In genomic region chr4:140704166-140704565, GRCm38 (mm10) we compare ENCODE assay signal across 9 mouse cellular contexts. TPM values are rescaled to one million over a fixed set of nuclear protein-coding genes. Genes with fewer than 3 reads are reported as not detected.
A peak's percentile ranks its signal among the peaks of the same experiment; 100 is the strongest.
DNase-seq lines count a peak whose midpoint lies in the region; ATAC-seq and TF ChIP-seq lines count a peak whose summit lies in the region.
"Had no signal": no experiment of that assay in that cellular context is flagged by ENCODE, and none has a peak within 500 bp of the region (broad histone marks: within the 10 kb centered on the region; RNA-seq: fewer than 3 reads in every experiment).

No protein-coding gene starts in this region.

- H3K4me2 ChIP-seq in heart, embryonic 12.5 days = peak overlapping the region; percentile 82
- peak overlapping the region; percentile 86 for H3K4me2 ChIP-seq in hindbrain, embryonic 13.5 days
- peak overlapping the region; percentile 76 for H3K4me2 ChIP-seq in midbrain, embryonic 11.5 days

- H3K27ac ChIP-seq in heart, embryonic 12.5 days (ENCODE audit: poor library complexity, severe bottlenecking) = peak overlapping the region; percentile 53; the same call in 1 of the 2 replicates
- no peak overlapping the region for H3K27ac ChIP-seq in heart, adult 2 months
- peak overlapping the region; percentile 97 for H3K27ac ChIP-seq in hindbrain, embryonic 13.5 days
- H3K27ac ChIP-seq in midbrain, embryonic 11.5 days (ENCODE audit: low read depth, low read length) = peak overlapping the region; percentile 30; the same call in 1 of the 2 replicates

- no peaks in the 10 kb centered on the region for H3K79me2 ChIP-seq in heart, adult 2 months (replicated peaks; ENCODE audit: control insufficient read depth, insufficient read depth, low read length)

- no peaks in the 10 kb centered on the region for H3K9me3 ChIP-seq in heart, embryonic 12.5 days (replicated peaks)
- H3K9me3 ChIP-seq in G1E (replicated peaks) = no peaks in the 10 kb centered on the region
- H3K9me3 ChIP-seq in hindbrain, embryonic 13.5 days = no peaks in the 10 kb centered on the region
- H3K9me3 ChIP-seq in midbrain, embryonic 11.5 days (ENCODE audit: control insufficient read depth, low read length) = no peaks in the 10 kb centered on the region

- ATAC-seq in heart, embryonic 12.5 days (ENCODE audit: insufficient number of reproducible peaks, low FRiP score) = no peak
- ATAC-seq in G1E (ENCODE audit: extremely low read depth, insufficient number of reproducible peaks, low FRiP score, poor library complexity, severe bottlenecking) = no peak
- no peak for ATAC-seq in hindbrain, embryonic 13.5 days (ENCODE audit: low FRiP score)
- no peak for ATAC-seq in midbrain, embryonic 11.5 days (ENCODE audit: low FRiP score)

- no peak for TF ChIP-seq CTCF in heart, adult 2 months (IDR thresholded peaks at IDR 0.05)
- TF ChIP-seq CTCF in G1E (IDR thresholded peaks at IDR 0.05; ENCODE audit: low read depth, low read length) = no peak

- H3K4me3 ChIP-seq in heart, embryonic 12.5 days = no peak overlapping the region
- no peak overlapping the region for H3K4me3 ChIP-seq in heart, adult 2 months
- H3K4me3 ChIP-seq in G1E (ENCODE audit: low read depth, low read length) = peak overlapping the region; percentile 79
- H3K4me3 ChIP-seq in hindbrain, embryonic 13.5 days = peak overlapping the region; percentile 92
- H3K4me3 ChIP-seq in midbrain, embryonic 11.5 days (ENCODE audit: low read depth, low read length) = peak overlapping the region; percentile 99

- no peak for TF ChIP-seq EP300 in heart, adult 2 months (IDR thresholded peaks at IDR 0.05; ENCODE audit: insufficient read depth, low read depth, low read length)

- no peak for DNase-seq in heart, adult 2 months
- DNase-seq in G1E (ENCODE audit: low spot score) = no peak
- DNase-seq in midbrain, embryonic 11.5 days (ENCODE audit: low spot score, missing footprints) = no peak
- DNase-seq in left cerebral cortex, postnatal 14 days (ENCODE audit: low spot score in 2 of 2) = no peak
- DNase-seq in left cerebral cortex, adult 8-10 months (ENCODE audit: low spot score in 2 of 2) = no peak
- DNase-seq in spleen, postnatal 14 days (ENCODE audit: low spot score in 2 of 2) = no peak
- DNase-seq: lung, adult 18-20 months had no signal

- intact Hi-C loops in heart, adult 2 months (cut with DNase I) = no loop called here
- intact Hi-C loops in left cerebral cortex, postnatal 14 days (cut with DNase I) = no loop called here

- TF ChIP-seq POLR2A in heart, adult 2 months (IDR thresholded peaks at IDR 0.05; ENCODE audit: insufficient read depth, low read depth, low read length) = no peak

- peaks cover 65% of the 10 kb centered on the region for H3K4me1 ChIP-seq in heart, embryonic 12.5 days (replicated peaks)
- peaks cover 5% of the 10 kb centered on the region for H3K4me1 ChIP-seq in heart, adult 2 months (ENCODE audit: control insufficient read depth, insufficient read depth, low read length)
- H3K4me1 ChIP-seq in G1E (ENCODE audit: insufficient read depth, low read depth, low read length) = peaks cover 69% of the 10 kb centered on the region
- peaks cover 81% of the 10 kb centered on the region for H3K4me1 ChIP-seq in hindbrain, embryonic 13.5 days (replicated peaks)
- H3K4me1 ChIP-seq in midbrain, embryonic 11.5 days (ENCODE audit: control insufficient read depth, insufficient read depth, low read length) = peaks cover 28% of the 10 kb centered on the region

- 38% methylated on average over 4 of the region's 4 CpGs for WGBS in heart, embryonic 12.5 days
- WGBS in heart, adult 2 months = 54% methylated on average over 4 of the region's 4 CpGs
- 31% methylated on average over 4 of the region's 4 CpGs for WGBS in hindbrain, embryonic 13.5 days
- WGBS in midbrain, embryonic 11.5 days = 41% methylated on average over 4 of the region's 4 CpGs

- H3K9ac ChIP-seq in heart, embryonic 12.5 days = peak overlapping the region; percentile 94
- no peak overlapping the region for H3K9ac ChIP-seq in heart, adult 2 months (ENCODE audit: low read depth, low read length)
- H3K9ac ChIP-seq in hindbrain, embryonic 13.5 days = peak overlapping the region; percentile 93
- H3K9ac ChIP-seq in midbrain, embryonic 11.5 days (ENCODE audit: low read length) = peak overlapping the region; percentile 98

- H3K27me3 ChIP-seq in heart, embryonic 12.5 days (replicated peaks) = peaks cover 2% of the 10 kb centered on the region; the same call in 1 of the 2 replicates
- H3K27me3 ChIP-seq in heart, adult 2 months (ENCODE audit: control insufficient read depth, insufficient read depth, low read length) = no peaks in the 10 kb centered on the region
- no peaks in the 10 kb centered on the region for H3K27me3 ChIP-seq in G1E (ENCODE audit: insufficient read depth, low read length)
- H3K27me3 ChIP-seq in hindbrain, embryonic 13.5 days = peaks cover 17% of the 10 kb centered on the region
- peaks cover 16% of the 10 kb centered on the region for H3K27me3 ChIP-seq in midbrain, embryonic 11.5 days (ENCODE audit: control insufficient read depth, insufficient read depth, low read length)

- peaks cover 34% of the 10 kb centered on the region for H3K36me3 ChIP-seq in heart, embryonic 12.5 days
- H3K36me3 ChIP-seq in heart, adult 2 months (ENCODE audit: control insufficient read depth, insufficient read depth, low read length) = no peaks in the 10 kb centered on the region
- H3K36me3 ChIP-seq in G1E (replicated peaks) = peaks cover 62% of the 10 kb centered on the region
- peaks cover 32% of the 10 kb centered on the region for H3K36me3 ChIP-seq in hindbrain, embryonic 13.5 days
- peaks cover 23% of the 10 kb centered on the region for H3K36me3 ChIP-seq in midbrain, embryonic 11.5 days (ENCODE audit: control insufficient read depth, insufficient read depth, low read length)

RNA-seq across cellular contexts. Expression of gene Rcc2, which starts 3.8 kb away (rescaled TPM):
- 38.5 and 40.6 TPM in 2 replicates for polyA plus RNA-seq in heart, embryonic 12.5 days (2016; fragmentation: Nextera tagmentation; extraction: Ambion mirVana)
- 10 to 100 TPM; 13.7 to 14.2 TPM for total RNA-seq in heart, adult 2 months (2021)
- polyA plus RNA-seq in heart, adult 2 months (2012; rRNA removed) = 12.4 and 14.1 TPM in 2 replicates
- total RNA-seq in G1E (2014; fragmentation: Nextera tagmentation) (205 and 239 TPM in 2 replicates), G1E (2017) (106 and 117 TPM in 2 replicates)
- 443 and 525 TPM in 2 replicates for polyA plus RNA-seq in G1E (2012)
- polyA plus RNA-seq in hindbrain, embryonic 13.5 days (2015; fragmentation: Nextera tagmentation; extraction: Ambion mirVana) = 13.8 and 15.7 TPM in 2 replicates
- polyA plus RNA-seq in midbrain, embryonic 11.5 days (2014; fragmentation: Nextera tagmentation; extraction: Ambion mirVana) = 54.1 and 70.1 TPM in 2 replicates
- 10 to 100 TPM; 67.2 to 69.5 TPM for total RNA-seq in left cerebral cortex, postnatal 14 days (2021)
- 10 to 100 TPM; 82.4 to 85.0 (median 84.4) TPM for total RNA-seq in left cerebral cortex, adult 8-10 months (2022)

RNA-seq across cellular contexts. Expression of gene Padi6, which starts 38.3 kb away (rescaled TPM):
- polyA plus RNA-seq in heart, embryonic 12.5 days (2016; fragmentation: Nextera tagmentation; extraction: Ambion mirVana) = not detected in 2 replicates
- not detected for total RNA-seq in heart, adult 2 months (2021)
- not detected in 2 replicates for polyA plus RNA-seq in heart, adult 2 months (2012; rRNA removed)
- total RNA-seq in G1E (2014; fragmentation: Nextera tagmentation) (not detected in 2 replicates), G1E (2017) (not detected in 2 replicates)
- polyA plus RNA-seq in G1E (2012) = not detected in 2 replicates
- not detected in 2 replicates for polyA plus RNA-seq in hindbrain, embryonic 13.5 days (2015; fragmentation: Nextera tagmentation; extraction: Ambion mirVana)
- polyA plus RNA-seq in midbrain, embryonic 11.5 days (2014; fragmentation: Nextera tagmentation; extraction: Ambion mirVana) = 0.15 TPM in 1 of 2 replicates, not detected in the other
- total RNA-seq in left cerebral cortex, postnatal 14 days (2021) = under 1 TPM; 0.55 to 0.77 TPM
- total RNA-seq in left cerebral cortex, adult 8-10 months (2022) = under 1 TPM in 3 of 4 experiments, not detected in 1; 0.18 to 0.80 (median 0.20) TPM

RNA-seq across cellular contexts. Expression of gene Arhgef10l, which starts 38.4 kb away (rescaled TPM):
- polyA plus RNA-seq in heart, embryonic 12.5 days (2016; fragmentation: Nextera tagmentation; extraction: Ambion mirVana) = 20.1 and 21.0 TPM in 2 replicates
- 10 to 100 TPM; 61.0 to 74.4 TPM for total RNA-seq in heart, adult 2 months (2021)
- 54.7 and 75.6 TPM in 2 replicates for polyA plus RNA-seq in heart, adult 2 months (2012; rRNA removed)
- total RNA-seq in G1E (2014; fragmentation: Nextera tagmentation) = 19.4 and 25.0 TPM in 2 replicates
- 24.7 and 27.4 TPM in 2 replicates for total RNA-seq in G1E (2017)
- 32.6 and 43.4 TPM in 2 replicates for polyA plus RNA-seq in G1E (2012)
- polyA plus RNA-seq in hindbrain, embryonic 13.5 days (2015; fragmentation: Nextera tagmentation; extraction: Ambion mirVana) = 23.2 and 23.8 TPM in 2 replicates
- polyA plus RNA-seq in midbrain, embryonic 11.5 days (2014; fragmentation: Nextera tagmentation; extraction: Ambion mirVana) = 17.6 and 18.5 TPM in 2 replicates
- total RNA-seq in left cerebral cortex, postnatal 14 days (2021) = 10 to 100 TPM; 44.3 to 53.6 TPM
- total RNA-seq in left cerebral cortex, adult 8-10 months (2022) = 10 to 100 TPM; 68.0 to 98.1 (median 77.8) TPM

Comparison
In these comparisons a context has a peak if more than half of its experiments do, and no peak if none do; other contexts are left out.
1. H3K4me3 ChIP-seq: peak in G1E (single experiment), hindbrain, embryonic 13.5 days (single experiment) and midbrain, embryonic 11.5 days (single experiment); none in heart, embryonic 12.5 days (single experiment) and heart, adult 2 months (single experiment).
2. Peak in every context shown above with its lines, with median percentiles within 50 percentile points of each other: H3K4me2 ChIP-seq.